Mouse (Mus musculus): Measurements from ENCODE around the gene Hist1h1e.

DNA sequence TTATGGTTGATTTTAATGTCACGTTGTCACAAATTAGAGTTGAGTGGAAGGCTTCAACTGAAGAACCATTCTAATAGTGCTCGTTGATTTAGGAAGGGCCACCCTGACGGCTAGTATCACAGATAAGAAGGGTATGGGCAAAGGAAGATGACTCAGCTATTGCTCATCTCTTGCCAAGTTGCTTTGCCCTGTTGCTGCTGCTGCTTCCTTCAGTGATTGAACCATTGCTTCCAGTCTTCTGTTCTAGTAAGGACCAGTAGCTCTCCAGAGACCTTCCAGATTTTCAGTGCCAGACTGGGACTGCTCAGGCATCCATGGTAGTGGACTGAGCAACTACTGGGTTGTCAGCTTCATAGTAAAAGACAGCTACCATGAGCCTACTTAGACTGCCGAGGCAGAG lies 13.1 kb downstream of the Hist1h1e start:
- TF ChIP-seq CTCF (IDR thresholded peaks at IDR 0.05; ENCODE audit: extremely low read depth, insufficient read depth, low read length) (no peak), POLR2A (IDR thresholded peaks at IDR 0.05; ENCODE audit: extremely low read depth, insufficient read depth, low read length) (no peak)
